Mouse (Mus musculus) liver, embryonic 12.5 days (tissue): ENCODE measurements around the gene Zfp362. TPM values are rescaled to one million over a fixed set of nuclear protein-coding genes. Genes with fewer than 3 reads are reported as not detected.
A peak's percentile ranks its signal among the peaks of the same experiment; 100 is the strongest.

ENCODE experiments used
- ATAC-seq: fragments of 200-750 bp; cut with Nextera tagmentation; 2 replicates; pipeline ENCODE4 v1.8.0; 2017; ENCODE audit warnings: moderate number of reproducible peaks, mild to moderate bottlenecking, moderate library complexity
- H3K27ac ChIP-seq: fragments of 300-500 bp; sonication (generic); 2 replicates; pipeline ENCODE4 v1.5.1; 2016; ENCODE audit warnings: mild to moderate bottlenecking
- H3K27me3 ChIP-seq: fragments of 300-500 bp; sonication (generic); replicated peaks from 2 replicates; pipeline ENCODE4 v1.6.1; 2016; ENCODE audit warnings: mild to moderate bottlenecking, moderate library complexity
- H3K36me3 ChIP-seq: fragments of 300-500 bp; sonication (generic); 2 replicates; pipeline ENCODE4 v1.6.1; 2016; ENCODE audit warnings: mild to moderate bottlenecking, moderate library complexity
- H3K4me1 ChIP-seq: fragments of 300-500 bp; sonication (generic); 2 replicates; pipeline ENCODE4 v1.6.1; 2016
- H3K4me2 ChIP-seq: fragments of 300-500 bp; sonication (generic); 2 replicates; pipeline ENCODE4 v1.6.1; 2016; ENCODE audit warnings: mild to moderate bottlenecking, moderate library complexity
- H3K4me3 ChIP-seq: fragments of 300-500 bp; sonication (generic); 2 replicates; pipeline ENCODE4 v1.5.1; 2016; ENCODE audit warnings: mild to moderate bottlenecking, moderate library complexity
- H3K9ac ChIP-seq: fragments of 300-500 bp; sonication (generic); 2 replicates; pipeline ENCODE4 v1.6.1; 2016; ENCODE audit warnings: mild to moderate bottlenecking, moderate library complexity
- H3K9me3 ChIP-seq: fragments of 300-500 bp; sonication (generic); replicated peaks from 2 replicates; pipeline ENCODE4 v1.6.1; 2016; ENCODE audit warnings: mild to moderate bottlenecking, moderate library complexity
- WGBS: fragments of 180-500 bp; shearing (Covaris S2); methylation state at CpG from one replicate; pipeline ENCODE4 v1.1.7; 2016; ENCODE audit not compliant: insufficient replicate concordance; 5-methylcytosine and 5-hydroxymethylcytosine counted together
- polyA plus RNA-seq: library from polyadenylated mRNA; unstranded; fragments of >200 nt; fragmentation: Nextera tagmentation; extraction: Ambion mirVana; gene quantifications from 2 replicates; pipeline ENCODE4 v1.2.1, GENCODE M21; 2016

The Zfp362 gene
- polyA plus RNA-seq, 1 experiment from 2014 or later, result 12.6 TPM

DNA sequence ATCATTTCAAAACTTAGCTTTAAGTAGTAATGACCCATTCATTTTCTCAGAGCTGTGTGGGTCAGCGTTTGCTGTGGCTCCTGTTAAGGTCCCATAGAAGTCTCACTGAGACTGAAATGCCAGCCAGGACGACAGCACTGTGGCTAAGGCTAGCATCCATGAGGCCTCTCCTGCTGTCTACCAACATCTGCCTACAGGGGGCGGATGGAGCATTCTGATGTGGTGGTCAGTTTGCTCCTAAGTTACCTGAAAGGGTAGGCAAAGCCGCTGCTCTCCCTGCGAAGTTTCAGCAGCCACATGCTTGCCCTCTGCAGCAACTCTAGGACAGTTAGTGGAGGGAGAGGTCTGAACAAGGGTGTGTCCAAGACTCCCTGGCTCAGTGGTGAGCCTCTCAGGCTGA is 54.8 kb downstream of the Zfp362 start:
- Histone ChIP-seq H3K4me2 (no peak overlapping the region), H3K9ac (no peak overlapping the region), H3K27ac (no peak overlapping the region), H3K4me1 (no peaks in the 10 kb centered on the region), H3K27me3 (no peaks in the 10 kb centered on the region), H3K36me3 (peaks cover 81% of the 10 kb centered on the region), H3K9me3 (no peaks in the 10 kb centered on the region), H3K4me3 (no peak overlapping the region)
- WGBS, result 66% methylated on average over 5 of the region's 5 CpGs
- ATAC-seq, result no peak

DNA sequence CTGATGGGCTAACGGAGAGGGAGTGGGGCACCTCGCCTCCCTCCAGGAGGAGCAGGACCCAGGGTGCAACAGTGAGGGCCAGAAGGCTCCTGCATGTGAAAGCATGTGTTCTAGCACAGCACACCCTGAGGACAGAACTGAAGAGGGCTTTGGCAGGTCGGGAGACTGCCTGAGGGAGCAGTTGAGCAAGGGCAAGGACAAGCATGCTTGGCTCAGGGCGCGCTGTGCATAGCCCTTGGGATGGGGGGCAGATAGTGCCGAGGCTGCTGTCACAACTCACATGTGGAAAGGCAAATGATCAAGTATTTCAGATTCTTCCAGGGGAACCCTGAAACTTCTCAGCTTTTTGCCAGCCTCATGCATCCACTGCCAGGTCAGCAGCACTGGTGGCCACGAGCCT is 57.5 kb downstream of the Zfp362 start:
- Histone ChIP-seq H3K4me2 (no peak overlapping the region), H3K36me3 (peaks cover 100% of the 10 kb centered on the region), H3K4me1 (peaks cover 6% of the 10 kb centered on the region; the same call in 1 of the 2 replicates), H3K4me3 (no peak overlapping the region), H3K9ac (no peak overlapping the region), H3K9me3 (no peaks in the 10 kb centered on the region), H3K27ac (no peak overlapping the region), H3K27me3 (no peaks in the 10 kb centered on the region)
- WGBS, result 85% methylated on average over 7 of the region's 7 CpGs
- ATAC-seq, result no peak

DNA sequence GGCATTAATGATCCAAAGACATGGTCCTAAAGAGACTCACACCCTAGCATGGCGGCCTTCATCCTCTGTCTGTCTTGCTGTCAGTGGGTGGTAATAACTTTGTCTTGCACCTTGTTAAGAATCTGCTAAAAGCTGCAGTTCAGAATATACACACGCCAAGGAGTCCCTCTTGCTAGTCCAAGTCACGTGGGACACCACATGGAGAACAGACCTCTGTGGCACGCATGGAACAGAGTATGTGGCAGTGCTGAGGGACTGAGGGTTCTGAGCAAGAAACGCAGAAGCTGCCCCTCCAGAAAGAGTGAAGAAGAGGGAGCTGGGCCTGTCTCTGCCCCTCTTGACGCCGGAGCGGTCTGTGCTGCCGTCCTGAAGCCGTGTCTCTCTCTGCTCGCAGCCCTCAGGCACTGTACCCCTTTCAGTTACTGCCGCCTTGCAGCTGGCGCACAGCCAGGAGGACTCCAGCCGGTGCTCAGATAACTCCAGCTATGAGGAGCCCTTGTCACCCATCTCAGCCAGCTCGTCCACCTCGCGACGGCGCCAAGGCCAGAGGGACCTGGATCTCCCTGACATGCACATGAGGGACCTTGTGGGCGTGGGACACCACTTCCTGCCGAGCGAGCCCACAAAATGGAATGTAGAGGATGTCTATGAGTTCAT is 58.1 kb downstream of the Zfp362 start:
- Histone ChIP-seq H3K4me2 (no peak overlapping the region), H3K4me1 (peaks cover 6% of the 10 kb centered on the region; the same call in 1 of the 2 replicates), H3K27me3 (no peaks in the 10 kb centered on the region), H3K9me3 (no peaks in the 10 kb centered on the region), H3K9ac (no peak overlapping the region), H3K27ac (no peak overlapping the region), H3K36me3 (peaks cover 100% of the 10 kb centered on the region), H3K4me3 (no peak overlapping the region)
- 85% methylated on average over 22 of the region's 22 CpGs for WGBS
- ATAC-seq, result no peak

DNA sequence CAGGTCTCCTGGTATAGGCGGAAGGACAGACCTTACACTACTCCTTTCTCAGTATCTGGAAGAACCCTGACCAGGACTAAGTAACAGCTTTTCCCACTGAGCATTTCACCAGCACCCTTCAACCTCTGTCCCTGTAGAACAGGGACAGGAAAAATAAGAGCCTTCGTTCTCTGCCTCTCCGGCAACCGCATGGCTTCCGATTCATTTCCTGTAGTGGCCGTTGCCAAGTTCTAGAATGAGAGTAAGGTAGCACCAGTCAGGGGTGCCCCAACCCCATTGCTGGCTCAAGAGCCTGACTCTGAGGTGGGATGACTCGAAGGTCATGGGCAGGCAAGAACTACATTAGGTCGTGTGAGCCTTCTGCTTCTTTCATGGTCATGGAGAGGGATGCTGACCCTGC is 60.7 kb downstream of the Zfp362 start:
- WGBS, result 87% methylated on average over 8 of the region's 8 CpGs
- no peaks in the 10 kb centered on the region for H3K27me3 ChIP-seq
- H3K4me1 ChIP-seq, result peaks cover 10% of the 10 kb centered on the region; the same call in 1 of the 2 replicates
- no peak overlapping the region for H3K27ac ChIP-seq
- H3K36me3 ChIP-seq, result peaks cover 81% of the 10 kb centered on the region
- H3K9ac ChIP-seq, result no peak overlapping the region
- no peak overlapping the region for H3K4me3 ChIP-seq
- no peak overlapping the region for H3K4me2 ChIP-seq
- H3K9me3 ChIP-seq, result no peaks in the 10 kb centered on the region
- ATAC-seq, result no peak

DNA sequence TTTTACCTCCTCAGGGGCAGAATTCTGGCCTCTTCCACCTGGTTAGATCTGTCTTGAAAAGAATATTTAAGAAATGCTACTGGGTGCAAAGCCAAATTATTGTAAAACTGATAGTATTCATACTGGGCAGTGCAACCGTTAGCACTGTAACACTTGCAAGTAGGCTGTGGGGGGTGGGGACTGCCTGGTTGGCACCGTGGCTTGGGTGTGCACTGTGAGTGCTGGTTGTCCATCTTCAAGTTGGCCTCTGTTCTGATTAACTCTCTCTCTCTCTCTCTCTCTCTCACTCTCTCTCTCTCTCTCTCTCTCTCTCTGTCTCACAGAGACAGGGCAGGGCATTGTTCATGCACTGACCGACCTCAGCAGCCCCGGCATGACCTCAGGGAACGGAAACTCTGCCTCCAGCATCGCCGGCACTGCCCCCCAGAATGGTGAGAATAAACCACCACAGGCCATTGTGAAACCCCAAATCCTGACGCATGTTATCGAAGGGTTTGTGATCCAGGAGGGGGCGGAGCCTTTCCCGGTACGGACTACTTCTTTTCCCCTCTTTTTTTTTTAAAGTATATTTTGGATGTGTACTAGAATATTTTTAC is 62.7 kb downstream of the Zfp362 start:
- Histone ChIP-seq H3K27ac (no peak overlapping the region), H3K4me3 (no peak overlapping the region), H3K36me3 (peaks cover 65% of the 10 kb centered on the region), H3K4me2 (no peak overlapping the region), H3K9me3 (no peaks in the 10 kb centered on the region), H3K4me1 (peaks cover 10% of the 10 kb centered on the region; the same call in 1 of the 2 replicates), H3K27me3 (no peaks in the 10 kb centered on the region), H3K9ac (no peak overlapping the region)
- ATAC-seq, result no peak
- WGBS, result 81% methylated on average over 12 of the region's 12 CpGs

DNA sequence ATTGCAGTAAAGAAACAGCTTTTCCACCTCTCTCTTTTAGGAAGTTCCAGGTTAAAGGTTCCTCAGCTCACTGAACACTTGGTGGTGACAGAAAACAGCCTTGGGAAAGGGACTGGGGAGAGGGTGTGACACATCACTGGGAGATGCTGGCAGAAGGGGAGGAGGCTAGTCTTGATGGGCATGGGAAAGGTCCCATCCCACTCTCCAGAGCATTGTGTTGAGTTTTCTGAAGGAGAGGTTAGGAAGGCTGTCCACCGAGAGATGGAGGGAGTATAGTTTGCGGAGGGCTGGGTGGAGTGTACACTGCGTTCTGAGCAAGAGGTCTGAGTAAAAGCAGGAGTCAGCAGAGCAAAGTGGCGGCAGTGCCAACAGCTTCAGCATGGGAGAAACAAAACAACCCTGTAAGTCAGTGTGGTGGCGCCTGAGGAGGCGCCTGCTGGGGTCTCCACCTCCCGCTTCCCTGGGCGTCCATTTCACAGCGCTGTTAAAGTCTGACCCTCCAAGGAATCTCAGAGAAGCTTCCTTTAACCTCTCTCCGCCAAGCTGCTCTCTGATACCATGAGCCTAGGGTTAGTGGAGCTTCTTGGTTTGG is 63.4 kb downstream of the Zfp362 start:
- WGBS, result 84% methylated on average over 10 of the region's 10 CpGs
- Histone ChIP-seq H3K36me3 (peaks cover 62% of the 10 kb centered on the region), H3K27me3 (no peaks in the 10 kb centered on the region), H3K4me1 (peaks cover 15% of the 10 kb centered on the region; the same call in 1 of the 2 replicates), H3K4me3 (no peak overlapping the region), H3K9ac (no peak overlapping the region), H3K9me3 (no peaks in the 10 kb centered on the region), H3K4me2 (no peak overlapping the region), H3K27ac (no peak overlapping the region)
- ATAC-seq, result no peak

DNA sequence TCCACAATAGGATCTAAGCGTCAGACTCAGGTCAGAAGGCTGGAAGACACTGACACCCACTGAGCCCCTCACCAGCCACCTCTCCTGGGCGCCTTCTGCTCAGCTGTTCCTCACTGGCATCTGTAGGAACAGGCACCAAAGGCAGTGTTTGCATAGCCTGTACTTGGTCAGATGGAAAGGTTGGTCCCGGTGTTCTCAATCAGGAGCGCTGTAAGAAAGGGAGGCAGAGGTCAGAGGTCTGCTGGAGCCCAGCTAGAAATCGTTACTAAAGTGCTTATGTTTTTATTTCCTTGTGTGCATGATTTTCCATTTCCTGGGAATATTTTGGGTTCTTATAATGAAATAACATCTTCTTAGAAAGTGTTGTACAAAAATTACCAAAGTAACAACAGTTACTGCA is 63.9 kb downstream of the Zfp362 start:
- no peaks in the 10 kb centered on the region for H3K9me3 ChIP-seq
- no peaks in the 10 kb centered on the region for H3K27me3 ChIP-seq
- 74% methylated on average over 5 of the region's 5 CpGs for WGBS
- H3K36me3 ChIP-seq, result peaks cover 56% of the 10 kb centered on the region
- H3K4me3 ChIP-seq, result no peak overlapping the region
- no peak overlapping the region for H3K27ac ChIP-seq
- H3K9ac ChIP-seq, result no peak overlapping the region
- H3K4me1 ChIP-seq, result peaks cover 18% of the 10 kb centered on the region
- H3K4me2 ChIP-seq, result no peak overlapping the region
- ATAC-seq, result no peak

DNA sequence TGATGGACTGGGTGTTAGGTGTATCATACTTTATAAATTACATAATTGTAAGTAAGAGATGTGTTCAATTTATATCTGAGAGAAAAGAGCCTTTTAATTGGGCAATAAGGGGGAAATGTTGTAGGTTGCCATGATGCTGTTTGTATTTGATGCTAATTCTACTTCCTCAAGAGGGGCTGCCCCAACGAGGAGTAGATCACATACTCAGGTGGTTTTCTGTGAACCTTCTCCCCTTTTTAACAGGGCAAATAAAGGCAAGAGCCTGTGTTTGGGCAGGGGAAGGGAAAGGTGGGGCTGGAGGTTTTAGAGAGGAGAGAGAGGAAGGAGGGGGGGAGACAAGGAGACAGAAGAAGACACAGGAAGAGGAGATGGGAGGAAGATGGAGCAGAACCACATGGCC is 65.0 kb downstream of the Zfp362 start:
- H3K9ac ChIP-seq, result no peak overlapping the region
- H3K4me3 ChIP-seq, result no peak overlapping the region
- ATAC-seq, result no peak
- no peaks in the 10 kb centered on the region for H3K9me3 ChIP-seq
- no peaks in the 10 kb centered on the region for H3K27me3 ChIP-seq
- no peak overlapping the region for H3K27ac ChIP-seq
- WGBS, result 43% methylated on average over 1 of the region's 1 CpGs
- no peak overlapping the region for H3K4me2 ChIP-seq
- peaks cover 28% of the 10 kb centered on the region for H3K4me1 ChIP-seq
- H3K36me3 ChIP-seq, result peaks cover 54% of the 10 kb centered on the region

DNA sequence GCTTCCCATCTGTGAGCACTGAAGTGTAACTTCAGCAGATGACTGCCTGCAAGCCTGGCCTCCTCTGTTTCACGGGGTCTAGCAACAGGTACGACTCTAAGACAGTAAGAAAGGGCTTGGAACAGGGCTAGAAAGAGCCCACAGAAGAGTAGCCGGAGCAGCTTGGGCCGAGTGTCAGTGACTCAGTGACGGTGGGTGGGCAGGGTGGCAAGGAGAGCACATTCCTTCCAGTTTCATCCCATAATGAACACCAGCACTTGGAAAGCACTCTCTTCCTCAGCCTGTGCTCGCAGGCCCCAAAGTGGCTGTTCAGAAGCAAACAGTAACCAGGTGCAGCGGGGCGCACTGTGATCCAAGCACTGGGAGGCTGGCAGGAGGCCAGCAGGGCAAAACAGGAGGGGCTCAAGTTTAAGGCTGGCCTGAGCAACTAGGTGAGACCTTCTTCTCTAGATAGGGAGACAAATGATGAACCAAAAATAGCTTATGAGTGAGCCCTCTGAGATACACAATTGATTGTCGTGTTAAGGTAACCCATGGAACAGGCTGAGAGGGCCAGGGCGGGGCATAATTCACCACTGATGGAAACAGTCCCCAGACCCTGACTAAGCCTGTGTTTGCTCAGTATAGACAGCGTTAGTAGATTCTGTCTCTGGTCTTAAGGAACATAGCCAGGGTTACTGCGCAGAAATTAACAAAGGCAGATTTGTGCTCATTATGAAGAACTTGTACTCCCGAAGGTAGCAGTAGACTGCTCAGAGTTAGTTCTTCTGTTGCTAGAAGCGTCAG is 67.8 kb downstream of the Zfp362 start:
- Histone ChIP-seq H3K4me3 (no peak overlapping the region), H3K4me2 (no peak overlapping the region), H3K4me1 (peaks cover 51% of the 10 kb centered on the region), H3K9ac (no peak overlapping the region), H3K27me3 (no peaks in the 10 kb centered on the region), H3K9me3 (no peaks in the 10 kb centered on the region), H3K27ac (no peak overlapping the region), H3K36me3 (peaks cover 47% of the 10 kb centered on the region)
- 84% methylated on average over 14 of the region's 14 CpGs for WGBS
- ATAC-seq, result no peak

DNA sequence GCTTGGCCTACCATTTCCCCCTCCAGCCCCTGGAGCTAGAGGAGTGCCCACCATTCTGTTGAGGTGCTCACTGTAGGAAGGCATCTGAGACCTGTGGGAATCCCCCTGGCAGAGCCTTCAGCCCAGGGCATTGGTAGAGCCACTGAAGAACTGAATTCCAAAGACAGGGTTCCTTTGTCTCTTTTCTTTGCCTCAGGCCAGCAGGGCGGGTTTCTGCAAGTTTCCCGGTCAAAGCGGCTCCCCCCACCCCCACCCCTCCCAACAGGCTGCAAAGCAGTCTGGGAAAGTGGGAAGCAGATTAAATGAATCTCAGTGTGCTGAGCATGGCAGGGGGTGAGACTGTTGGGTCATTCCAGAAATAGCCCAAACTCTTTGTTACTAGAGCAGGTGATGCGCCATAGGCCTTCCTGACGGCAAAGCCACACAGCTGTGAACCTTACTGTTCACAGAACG is 68.7 kb downstream of the Zfp362 start:
- WGBS, result 77% methylated on average over 6 of the region's 6 CpGs
- no peak overlapping the region for H3K4me3 ChIP-seq
- H3K9ac ChIP-seq, result no peak overlapping the region
- no peak overlapping the region for H3K27ac ChIP-seq
- peaks cover 55% of the 10 kb centered on the region for H3K4me1 ChIP-seq
- no peak for ATAC-seq
- no peak overlapping the region for H3K4me2 ChIP-seq
- H3K27me3 ChIP-seq, result no peaks in the 10 kb centered on the region
- H3K9me3 ChIP-seq, result no peaks in the 10 kb centered on the region
- peaks cover 40% of the 10 kb centered on the region for H3K36me3 ChIP-seq

DNA sequence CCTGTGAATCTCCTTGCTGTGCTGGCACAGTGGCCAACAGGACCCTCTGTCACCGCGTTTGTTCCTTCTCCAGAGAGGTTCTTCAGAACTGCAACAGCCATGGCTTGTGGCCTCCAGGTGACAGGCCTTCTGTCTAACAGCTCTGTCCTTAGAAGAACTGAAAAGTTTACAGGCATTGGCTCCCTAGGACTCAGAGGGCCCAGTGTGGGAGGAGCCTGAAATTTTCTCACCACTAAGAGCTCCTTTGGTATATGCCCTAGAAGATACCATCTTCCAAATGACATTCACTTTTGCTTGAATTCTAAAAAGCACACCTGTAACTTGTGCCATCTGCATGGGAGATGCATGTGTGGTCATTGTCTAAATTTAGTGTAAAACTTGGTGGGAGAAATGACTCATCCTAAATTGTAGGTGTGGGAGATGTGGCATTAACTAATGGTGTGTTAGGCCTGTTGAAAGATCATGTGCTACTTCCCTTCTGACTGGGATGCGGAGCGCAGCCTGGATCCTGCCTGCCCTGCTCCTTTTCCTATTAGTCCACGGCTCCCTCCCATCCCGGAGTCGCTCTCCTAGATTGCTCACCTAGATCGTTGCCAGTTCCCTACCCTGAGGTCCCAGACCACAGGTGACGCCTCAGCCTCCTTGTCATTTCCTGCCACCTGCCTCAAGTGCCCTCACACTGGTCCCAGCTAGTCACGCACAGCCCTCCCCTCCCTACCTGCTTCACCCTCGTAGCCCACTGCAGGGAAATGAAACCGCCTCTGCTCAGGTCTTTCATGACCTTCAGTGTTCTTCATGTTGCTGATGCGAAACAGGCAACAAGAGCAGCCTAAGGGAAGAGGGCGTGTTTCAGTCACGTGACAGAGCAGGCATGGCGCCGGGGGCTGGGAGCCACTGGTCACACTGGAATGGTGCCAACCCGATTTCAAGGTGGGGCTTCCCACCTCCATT is 70.8 kb downstream of the Zfp362 start:
- no peak overlapping the region for H3K4me3 ChIP-seq
- H3K36me3 ChIP-seq, result peaks cover 55% of the 10 kb centered on the region
- no peaks in the 10 kb centered on the region for H3K9me3 ChIP-seq
- no peak overlapping the region for H3K9ac ChIP-seq
- no peak overlapping the region for H3K4me2 ChIP-seq
- H3K27ac ChIP-seq, result no peak overlapping the region
- WGBS, result 75% methylated on average over 18 of the region's 18 CpGs
- H3K27me3 ChIP-seq, result no peaks in the 10 kb centered on the region
- peaks cover 65% of the 10 kb centered on the region for H3K4me1 ChIP-seq
- ATAC-seq, result 0 out of 2 replicates have a peak, but pooled peaks have one; percentile 22
